Mouse (Mus musculus): ENCODE measurements around the gene Slc25a16. TPM values are rescaled to one million over a fixed set of nuclear protein-coding genes. Genes with fewer than 3 reads are reported as not detected.

The Slc25a16 gene
- polyA plus RNA-seq, 1 experiment from 2014 or later: 12.8 TPM

DNA sequence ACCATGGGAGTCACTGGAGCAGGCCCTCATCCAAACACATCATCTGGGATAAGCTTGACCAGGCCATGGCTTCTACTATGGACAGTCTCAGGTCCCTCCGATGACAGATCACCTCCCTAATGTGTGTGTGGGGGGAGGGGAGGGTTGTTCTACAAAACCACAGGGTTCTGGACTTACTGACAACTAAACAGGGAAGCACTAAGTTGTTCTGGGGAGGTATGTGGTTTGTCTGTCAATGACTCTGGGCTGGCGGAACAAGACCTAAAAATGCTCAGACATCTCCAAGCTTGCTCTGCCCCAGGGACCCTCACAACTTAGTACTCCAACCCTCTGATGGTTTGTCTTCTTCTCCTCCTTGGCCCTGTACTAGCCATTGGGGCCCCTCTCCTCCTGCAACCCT lies 9.3 kb upstream of the Slc25a16 start:
- Histone ChIP-seq H3K4me3 (no peak overlapping the region), H3K9me3 (no peaks in the 10 kb centered on the region), H3K27ac (replicated peaks) (no peak overlapping the region), H3K4me1 (no peaks in the 10 kb centered on the region), H3K9ac (replicated peaks) (no peak overlapping the region), H3K36me3 (no peaks in the 10 kb centered on the region), H3K27me3 (no peaks in the 10 kb centered on the region), H3K4me2 (replicated peaks) (no peak overlapping the region)
- no peak for ATAC-seq (ENCODE audit: low FRiP score, low read depth)
- WGBS: 95% methylated on average over 2 of the region's 2 CpGs

DNA sequence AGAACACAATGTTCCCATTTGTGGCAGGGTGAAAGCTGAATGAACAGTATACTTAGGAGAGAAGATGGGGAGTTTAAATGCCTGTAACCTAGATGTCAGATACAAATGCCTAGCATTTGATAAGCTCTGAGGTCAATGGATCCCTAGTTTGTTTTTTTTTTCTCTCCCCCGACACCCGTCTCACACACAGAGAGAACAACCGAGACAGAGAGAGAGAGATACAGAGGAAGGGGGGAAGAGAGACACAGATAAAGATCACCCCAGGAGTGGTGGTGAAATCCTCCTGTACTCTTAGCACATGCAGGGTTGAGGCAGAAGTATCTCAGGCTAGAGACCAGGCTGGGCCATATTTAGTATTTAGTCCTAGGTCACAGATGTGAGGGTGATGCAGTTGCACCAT lies 1.4 kb upstream of the Slc25a16 start:
- no peak for ATAC-seq (ENCODE audit: low FRiP score, low read depth)
- H3K27me3 ChIP-seq: no peaks in the 10 kb centered on the region

DNA sequence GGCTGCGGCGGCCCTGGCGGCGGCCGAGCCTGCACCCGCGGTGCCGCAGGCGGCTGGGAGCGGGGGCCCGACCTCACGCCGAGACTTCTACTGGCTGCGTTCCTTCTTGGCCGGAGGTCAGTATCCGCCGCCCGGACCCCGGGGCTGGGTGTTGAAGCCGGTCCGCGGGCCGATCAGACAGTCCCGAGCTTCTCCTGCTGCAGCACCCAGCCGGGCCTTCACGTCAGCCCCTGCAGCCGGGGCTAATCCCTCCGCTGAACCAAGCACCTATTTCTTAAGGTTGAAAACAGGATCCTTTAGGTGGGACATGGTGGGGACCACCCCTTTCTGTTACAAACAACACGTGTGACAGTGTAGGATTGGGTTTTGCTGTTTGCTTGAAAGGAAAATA lies 328 bp downstream of the Slc25a16 start:
- WGBS: under 1% methylated on average over 29 of the region's 29 CpGs
- H3K36me3 ChIP-seq: no peaks in the 10 kb centered on the region
- no peaks in the 10 kb centered on the region for H3K27me3 ChIP-seq
- peaks cover 14% of the 10 kb centered on the region for H3K4me1 ChIP-seq
- H3K4me3 ChIP-seq: peak overlapping the region; percentile 77
- peak overlapping the region; percentile 88 for H3K27ac ChIP-seq (replicated peaks)
- H3K9ac ChIP-seq (replicated peaks): peak overlapping the region; percentile 89
- no peaks in the 10 kb centered on the region for H3K9me3 ChIP-seq
- H3K4me2 ChIP-seq (replicated peaks): peak overlapping the region; percentile 92
- ATAC-seq (ENCODE audit: low FRiP score, low read depth): peak; percentile 78

More for the DNA sequence above, 1.4 kb upstream of the Slc25a16 start:
- no peak overlapping the region for H3K4me3 ChIP-seq
- 89% methylated on average over 3 of the region's 3 CpGs for WGBS
- H3K27ac ChIP-seq (replicated peaks): no peak overlapping the region
- no peaks in the 10 kb centered on the region for H3K36me3 ChIP-seq
- H3K4me1 ChIP-seq: peaks cover 14% of the 10 kb centered on the region
- no peaks in the 10 kb centered on the region for H3K9me3 ChIP-seq
- H3K4me2 ChIP-seq (replicated peaks): no peak overlapping the region
- H3K9ac ChIP-seq (replicated peaks): no peak overlapping the region

DNA sequence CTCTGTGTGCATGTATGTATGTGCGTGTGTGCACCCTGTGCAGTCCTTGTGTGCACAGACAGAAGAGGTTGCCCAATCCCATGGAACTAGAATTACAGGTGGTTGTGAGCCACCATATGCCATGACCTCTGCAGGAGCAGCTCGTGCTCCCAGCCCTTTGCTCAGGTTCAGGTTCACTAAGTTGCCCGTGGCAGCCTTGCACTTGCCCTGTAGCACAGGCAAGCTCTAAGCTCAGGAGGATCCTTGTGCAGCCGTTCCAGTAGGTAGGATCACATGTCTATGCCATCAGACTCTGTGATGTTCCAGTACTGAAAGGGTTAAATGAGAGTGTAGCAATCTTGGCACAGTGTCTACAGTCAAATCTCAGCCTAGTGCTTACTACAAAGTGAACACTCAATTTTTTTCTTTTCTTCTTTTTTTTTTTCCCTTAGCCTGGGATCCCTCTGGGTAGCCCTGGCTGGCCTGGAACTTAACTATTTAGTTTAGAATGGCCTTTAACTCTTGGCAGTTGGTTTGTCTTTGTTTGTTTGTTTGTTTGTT lies 3.7 kb downstream of the Slc25a16 start:
- Histone ChIP-seq H3K27me3 (no peaks in the 10 kb centered on the region), H3K4me3 (no peak overlapping the region), H3K4me2 (replicated peaks) (no peak overlapping the region), H3K36me3 (peaks cover 13% of the 10 kb centered on the region), H3K9ac (replicated peaks) (no peak overlapping the region), H3K4me1 (peaks cover 14% of the 10 kb centered on the region), H3K9me3 (no peaks in the 10 kb centered on the region), H3K27ac (replicated peaks) (no peak overlapping the region)
- no peak for ATAC-seq (ENCODE audit: low FRiP score, low read depth)
- WGBS: 94% methylated on average over 4 of the region's 4 CpGs

DNA sequence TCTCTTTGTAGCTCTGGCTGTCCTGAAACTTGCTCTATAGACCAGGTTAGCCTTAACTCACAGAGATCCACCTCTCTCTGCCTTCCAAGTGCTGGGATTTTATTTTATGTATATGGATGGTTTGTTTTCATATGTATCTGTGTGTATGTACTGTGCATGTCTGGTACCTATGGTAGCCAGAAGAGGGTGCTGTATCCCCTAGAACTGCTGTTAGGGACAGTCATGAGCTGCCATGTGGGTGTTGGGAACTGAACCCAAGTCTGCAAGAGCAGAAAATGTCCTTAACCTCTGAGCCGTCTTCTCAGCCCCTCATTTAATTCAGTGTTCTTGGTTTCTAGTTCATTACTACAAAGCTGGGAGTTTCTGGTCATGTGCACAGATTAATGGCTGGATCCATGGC lies 11.9 kb downstream of the Slc25a16 start:
- H3K4me3 ChIP-seq: no peak overlapping the region
- H3K27me3 ChIP-seq: no peaks in the 10 kb centered on the region
- H3K36me3 ChIP-seq: peaks cover 63% of the 10 kb centered on the region
- no peak overlapping the region for H3K27ac ChIP-seq (replicated peaks)
- no peaks in the 10 kb centered on the region for H3K4me1 ChIP-seq
- no peak overlapping the region for H3K4me2 ChIP-seq (replicated peaks)
- ATAC-seq (ENCODE audit: low FRiP score, low read depth): no peak
- no peaks in the 10 kb centered on the region for H3K9me3 ChIP-seq
- 100% methylated on average over 1 of the region's 1 CpGs for WGBS
- no peak overlapping the region for H3K9ac ChIP-seq (replicated peaks)

DNA sequence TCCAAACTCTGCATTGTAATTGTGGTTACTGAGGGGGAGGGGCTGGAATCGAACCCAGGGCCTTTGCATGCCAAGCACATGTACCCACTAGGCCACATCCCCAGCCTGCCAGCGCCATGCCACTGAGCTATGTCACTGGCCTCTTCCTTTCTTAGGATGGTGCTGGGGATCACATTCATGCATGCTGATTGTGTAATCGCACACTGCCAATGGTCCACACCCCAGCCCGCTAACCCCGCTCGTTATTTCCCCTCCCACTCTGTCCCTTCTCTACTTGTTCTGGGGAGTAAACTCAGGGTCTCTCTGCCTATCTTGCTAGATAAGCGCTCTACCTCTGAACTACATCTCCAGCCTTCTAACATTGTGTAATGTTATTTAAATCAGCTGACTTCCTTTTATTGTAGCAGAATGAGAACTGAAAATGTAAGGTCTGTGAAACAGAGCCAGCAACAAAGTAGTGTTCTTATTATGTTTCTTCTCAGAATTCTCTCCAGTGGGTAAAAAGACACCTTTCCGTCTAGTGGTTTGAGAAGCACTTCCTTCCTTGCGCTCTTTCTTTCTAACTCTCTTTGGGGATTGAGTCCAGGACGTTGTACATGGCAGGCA lies 24.6 kb downstream of the Slc25a16 start:
- Histone ChIP-seq H3K27me3 (no peaks in the 10 kb centered on the region), H3K27ac (replicated peaks) (no peak overlapping the region), H3K9ac (replicated peaks) (no peak overlapping the region), H3K4me3 (no peak overlapping the region), H3K36me3 (peaks cover 28% of the 10 kb centered on the region), H3K9me3 (no peaks in the 10 kb centered on the region), H3K4me2 (replicated peaks) (no peak overlapping the region), H3K4me1 (no peaks in the 10 kb centered on the region; the same call in 1 of the 2 replicates)
- no peak for ATAC-seq (ENCODE audit: low FRiP score, low read depth)
- 91% methylated on average over 10 of the region's 10 CpGs for WGBS

DNA sequence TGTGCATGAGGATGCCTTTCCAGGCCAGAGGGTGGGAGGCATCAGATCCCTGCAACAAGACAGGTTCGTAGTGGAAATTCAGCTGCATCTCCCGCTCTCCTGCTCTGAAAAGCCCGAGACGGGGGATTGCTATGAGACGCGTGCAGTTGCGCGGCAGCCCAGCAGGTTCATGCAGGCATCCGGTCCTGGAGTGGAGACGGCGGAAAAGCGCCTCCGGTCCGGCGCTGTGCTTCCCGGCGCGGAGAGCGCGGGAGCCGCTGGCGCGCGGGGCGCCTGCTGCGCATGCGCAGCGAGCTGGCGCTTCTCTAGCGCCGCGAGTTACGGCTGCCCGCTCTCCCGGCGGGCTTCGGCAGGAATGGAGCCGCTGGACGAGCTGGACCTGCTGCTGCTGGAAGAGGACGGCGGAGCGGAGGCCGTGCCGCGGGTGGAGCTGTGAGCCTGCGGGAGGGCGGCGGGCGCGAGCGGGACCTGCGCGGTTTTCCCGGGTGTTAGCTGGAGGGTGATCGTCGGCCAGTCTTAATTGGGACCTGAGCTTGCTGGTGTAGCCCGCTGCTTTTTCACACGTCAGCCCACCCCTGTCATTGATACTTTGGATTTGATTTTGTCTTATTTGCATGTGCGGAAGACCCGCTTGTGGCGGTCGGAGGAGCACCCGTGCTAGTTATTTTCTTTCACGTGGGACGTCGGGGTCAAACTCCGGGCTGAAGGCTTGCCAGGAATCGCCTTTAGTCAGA lies 26.5 kb downstream of the Slc25a16 start, which contains the start of gene Dna2:
Gene Dna2, plus strand, starts transcription at position 289 of the 734 bp plus-strand sequence.
- H3K4me1 ChIP-seq: no peaks in the 10 kb centered on the region; the same call in 1 of the 2 replicates

DNA sequence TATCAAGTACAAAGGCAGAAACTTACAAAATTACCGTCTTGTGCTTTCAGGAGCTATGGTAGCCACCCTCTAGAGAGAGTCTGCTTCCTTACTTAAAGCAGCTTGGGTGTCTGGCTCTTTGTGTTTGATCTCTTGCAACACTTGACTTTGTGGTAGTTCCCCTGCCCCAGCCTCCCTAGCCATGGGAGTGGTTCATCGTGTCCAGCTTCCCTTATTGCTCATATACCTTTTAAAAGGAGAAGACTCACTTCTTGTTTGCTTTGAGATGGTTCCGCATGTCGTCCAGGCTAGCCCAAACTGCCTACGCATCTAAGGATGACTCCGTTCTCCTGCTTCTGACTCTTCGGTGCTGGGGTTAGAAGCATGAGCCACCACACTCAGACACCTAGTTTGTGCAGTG lies 28.1 kb downstream of the Slc25a16 start:
- Histone ChIP-seq H3K9me3 (no peaks in the 10 kb centered on the region), H3K4me1 (no peaks in the 10 kb centered on the region; the same call in 1 of the 2 replicates), H3K9ac (replicated peaks) (no peak overlapping the region), H3K36me3 (peaks cover 30% of the 10 kb centered on the region), H3K4me3 (no peak overlapping the region), H3K4me2 (replicated peaks) (no peak overlapping the region), H3K27me3 (no peaks in the 10 kb centered on the region), H3K27ac (replicated peaks) (no peak overlapping the region)
- no peak for ATAC-seq (ENCODE audit: low FRiP score, low read depth)
- WGBS: 97% methylated on average over 7 of the region's 7 CpGs

More for the DNA sequence above, 26.5 kb downstream of the Slc25a16 start, which contains the start of gene Dna2:
- Histone ChIP-seq H3K27me3 (no peaks in the 10 kb centered on the region), H3K4me3 (peak within 1 kb of the TSS; percentile 69), H3K4me2 (replicated peaks) (peak within 1 kb of the TSS; percentile 72), H3K27ac (replicated peaks) (peak within 1 kb of the TSS; percentile 89), H3K36me3 (peaks cover 38% of the 10 kb centered on the region), H3K9me3 (no peaks in the 10 kb centered on the region), H3K9ac (replicated peaks) (peak within 1 kb of the TSS; percentile 75)
- ATAC-seq (ENCODE audit: low FRiP score, low read depth): peak; percentile 88
- under 1% methylated on average over 68 of the region's 68 CpGs for WGBS

DNA sequence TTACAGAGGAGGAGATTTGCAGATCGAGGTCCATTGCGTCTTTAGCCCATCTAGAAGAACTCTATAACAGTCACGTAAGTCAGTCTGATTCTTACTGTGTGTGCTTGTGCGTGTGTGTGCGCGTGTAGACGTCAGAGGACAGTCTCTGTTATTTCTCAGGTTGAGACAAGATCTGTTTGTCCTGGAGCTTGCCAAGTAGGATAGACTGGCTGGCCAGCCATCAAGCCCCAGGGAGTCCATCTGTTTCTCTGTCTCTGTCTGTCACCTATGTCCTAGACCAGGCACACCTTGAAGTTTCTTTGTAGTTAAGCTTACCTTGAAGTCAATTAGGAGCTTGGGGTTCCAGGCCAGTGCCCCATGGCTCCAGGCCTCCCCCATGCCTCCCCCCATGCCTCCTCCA lies 43.5 kb downstream of the Slc25a16 start:
- ATAC-seq (ENCODE audit: low FRiP score, low read depth): no peak
- H3K27me3 ChIP-seq: no peaks in the 10 kb centered on the region
- H3K4me2 ChIP-seq (replicated peaks): no peak overlapping the region
- peaks cover 93% of the 10 kb centered on the region for H3K36me3 ChIP-seq
- H3K27ac ChIP-seq (replicated peaks): no peak overlapping the region
- 96% methylated on average over 7 of the region's 7 CpGs for WGBS
- H3K9ac ChIP-seq (replicated peaks): no peak overlapping the region
- H3K4me1 ChIP-seq: no peaks in the 10 kb centered on the region
- no peaks in the 10 kb centered on the region for H3K9me3 ChIP-seq
- H3K4me3 ChIP-seq: no peak overlapping the region

DNA sequence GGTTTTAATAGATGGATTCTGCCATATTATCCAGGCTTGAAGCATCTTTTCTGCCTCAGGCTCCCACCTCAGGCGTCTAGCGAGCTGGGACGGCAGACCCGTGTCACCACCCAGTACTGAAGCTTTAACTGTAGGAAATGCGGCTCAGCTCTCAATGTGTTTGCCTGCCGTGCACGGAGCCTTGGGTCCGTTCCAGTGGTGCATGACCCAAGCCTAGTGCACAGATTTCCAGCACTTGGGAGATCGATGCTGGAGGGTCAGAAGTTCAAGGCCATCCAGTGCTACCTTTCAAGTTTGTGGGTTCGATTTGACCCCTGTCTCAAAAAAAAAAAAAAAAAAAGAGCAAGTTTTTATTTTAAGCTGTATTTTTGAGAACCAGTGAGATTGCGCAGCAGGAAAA lies 45.4 kb downstream of the Slc25a16 start:
- ATAC-seq (ENCODE audit: low FRiP score, low read depth): no peak
- Histone ChIP-seq H3K9ac (replicated peaks) (no peak overlapping the region), H3K27me3 (no peaks in the 10 kb centered on the region), H3K4me2 (replicated peaks) (no peak overlapping the region), H3K36me3 (peaks cover 93% of the 10 kb centered on the region), H3K4me3 (no peak overlapping the region), H3K27ac (replicated peaks) (no peak overlapping the region), H3K9me3 (no peaks in the 10 kb centered on the region), H3K4me1 (no peaks in the 10 kb centered on the region)
- 95% methylated on average over 11 of the region's 11 CpGs for WGBS

DNA sequence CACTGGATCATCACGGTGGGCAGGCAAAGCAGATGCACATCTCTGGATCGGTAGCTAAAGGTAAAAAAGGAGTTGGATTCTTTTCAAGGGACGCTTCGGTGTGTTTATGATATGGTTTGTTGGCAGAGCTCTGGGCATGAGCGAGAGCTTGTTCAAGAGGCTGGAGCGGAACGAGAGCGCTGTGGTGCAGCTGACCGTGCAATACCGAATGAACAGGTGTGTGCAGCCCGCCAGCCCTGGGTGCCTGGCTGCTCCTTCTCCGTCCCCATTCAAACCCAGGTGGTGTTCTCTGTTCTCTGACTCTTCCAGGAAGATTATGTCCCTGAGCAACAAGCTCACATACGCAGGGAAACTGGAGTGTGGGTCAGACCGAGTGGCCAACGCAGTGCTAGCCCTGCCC lies 45.9 kb downstream of the Slc25a16 start:
- Histone ChIP-seq H3K36me3 (peaks cover 90% of the 10 kb centered on the region), H3K4me2 (replicated peaks) (no peak overlapping the region), H3K9ac (replicated peaks) (no peak overlapping the region), H3K9me3 (no peaks in the 10 kb centered on the region), H3K4me1 (no peaks in the 10 kb centered on the region), H3K4me3 (no peak overlapping the region), H3K27me3 (no peaks in the 10 kb centered on the region), H3K27ac (replicated peaks) (no peak overlapping the region)
- 96% methylated on average over 15 of the region's 15 CpGs for WGBS
- ATAC-seq (ENCODE audit: low FRiP score, low read depth): no peak

DNA sequence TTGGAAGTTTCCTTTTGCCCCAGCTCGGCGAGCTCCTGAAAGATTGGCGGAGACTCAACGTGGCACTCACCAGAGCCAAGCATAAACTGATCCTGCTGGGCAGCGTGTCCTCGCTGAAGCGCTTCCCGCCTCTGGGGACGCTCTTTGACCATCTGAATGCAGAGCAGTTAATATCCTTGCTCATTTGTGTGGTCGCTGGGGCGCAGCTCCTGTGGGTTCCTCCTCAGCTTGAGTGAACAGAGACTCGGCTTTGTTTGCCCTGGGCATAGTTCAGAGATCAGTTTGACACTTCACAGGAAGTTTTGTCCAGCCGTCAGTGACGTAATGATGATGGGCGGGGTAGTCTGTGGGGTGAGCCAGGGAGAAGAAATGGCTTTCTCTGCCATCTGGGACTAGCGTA lies 51.4 kb downstream of the Slc25a16 start:
- H3K9me3 ChIP-seq: no peaks in the 10 kb centered on the region
- ATAC-seq (ENCODE audit: low FRiP score, low read depth): no peak
- no peak overlapping the region for H3K4me2 ChIP-seq (replicated peaks)
- H3K27ac ChIP-seq (replicated peaks): no peak overlapping the region
- H3K4me3 ChIP-seq: no peak overlapping the region
- H3K36me3 ChIP-seq: peaks cover 48% of the 10 kb centered on the region
- H3K9ac ChIP-seq (replicated peaks): no peak overlapping the region
- no peaks in the 10 kb centered on the region for H3K27me3 ChIP-seq
- WGBS: 70% methylated on average over 16 of the region's 16 CpGs
- no peaks in the 10 kb centered on the region for H3K4me1 ChIP-seq

Data from midbrain, embryonic 12.5 days (tissue).